Mouse (Mus musculus): Measurements from ENCODE around the gene Hoxd12. TPM values are rescaled to one million over a fixed set of nuclear protein-coding genes. Genes with fewer than 3 reads are reported as not detected.

Hoxd12 gene
- polyA plus RNA-seq, 1 experiment from 2014 or later = not detected

- Histone ChIP-seq H3K4me3 (ENCODE audit: low read length) (peak overlapping the region; percentile 33), H3K4me1 (ENCODE audit: control insufficient read depth, insufficient read depth, low read length) (peaks cover 13% of the 10 kb centered on the region; the same call in 1 of the 2 replicates), H3K36me3 (ENCODE audit: control insufficient read depth, insufficient read depth) (no peaks in the 10 kb centered on the region), H3K9me3 (replicated peaks; ENCODE audit: control insufficient read depth, low read length) (no peaks in the 10 kb centered on the region), H3K27ac (ENCODE audit: low read length) (no peak overlapping the region), H3K9ac (ENCODE audit: low read length) (no peak overlapping the region), H3K4me2 (ENCODE audit: low read depth, low read length) (peak overlapping the region; percentile 51), H3K27me3 (ENCODE audit: control insufficient read depth, insufficient read depth, low read length) (peaks cover 87% of the 10 kb centered on the region)
- no peak for ATAC-seq (replicated peaks; ENCODE audit: extremely low read depth, insufficient read depth, low FRiP score)
- WGBS = 2% methylated on average over 14 of the region's 14 CpGs
Observed at GRCm38 (mm10) chr2:74661685-74662084, 13.1 kb upstream of the Hoxd12 start.

- H3K4me1 ChIP-seq (ENCODE audit: control insufficient read depth, insufficient read depth, low read length) = peaks cover 15% of the 10 kb centered on the region; the same call in 1 of the 2 replicates
- no peak overlapping the region for H3K9ac ChIP-seq (ENCODE audit: low read length)
- H3K4me3 ChIP-seq (ENCODE audit: low read length) = no peak overlapping the region
- H3K4me2 ChIP-seq (ENCODE audit: low read depth, low read length) = no peak overlapping the region
- no peaks in the 10 kb centered on the region for H3K9me3 ChIP-seq (replicated peaks; ENCODE audit: control insufficient read depth, low read length)
- H3K27me3 ChIP-seq (ENCODE audit: control insufficient read depth, insufficient read depth, low read length) = peaks cover 92% of the 10 kb centered on the region
- H3K36me3 ChIP-seq (ENCODE audit: control insufficient read depth, insufficient read depth) = no peaks in the 10 kb centered on the region
- ATAC-seq (replicated peaks; ENCODE audit: extremely low read depth, insufficient read depth, low FRiP score) = no peak
- WGBS = 5% methylated on average over 18 of the region's 18 CpGs
- H3K27ac ChIP-seq (ENCODE audit: low read length) = no peak overlapping the region
Observed at GRCm38 (mm10) chr2:74663291-74663925, 11.4 kb upstream of the Hoxd12 start.

- Histone ChIP-seq H3K36me3 (ENCODE audit: control insufficient read depth, insufficient read depth) (no peaks in the 10 kb centered on the region), H3K4me3 (ENCODE audit: low read length) (no peak overlapping the region), H3K27ac (ENCODE audit: low read length) (no peak overlapping the region), H3K9me3 (replicated peaks; ENCODE audit: control insufficient read depth, low read length) (no peaks in the 10 kb centered on the region), H3K4me2 (ENCODE audit: low read depth, low read length) (no peak overlapping the region), H3K9ac (ENCODE audit: low read length) (no peak overlapping the region), H3K27me3 (ENCODE audit: control insufficient read depth, insufficient read depth, low read length) (peaks cover 93% of the 10 kb centered on the region), H3K4me1 (ENCODE audit: control insufficient read depth, insufficient read depth, low read length) (peaks cover 14% of the 10 kb centered on the region; the same call in 1 of the 2 replicates)
- no peak for ATAC-seq (replicated peaks; ENCODE audit: extremely low read depth, insufficient read depth, low FRiP score)
- WGBS = 3% methylated on average over 7 of the region's 7 CpGs
Observed at GRCm38 (mm10) chr2:74666411-74666810, 8.4 kb upstream of the Hoxd12 start.

GRCm38 (mm10) chr2:74667191-74667841 is 7.5 kb upstream of the Hoxd12 start:
- whole genome bisulfite sequencing = 4% methylated on average over 36 of the region's 36 CpGs
- Histone ChIP-seq H3K4me3 (ENCODE audit: low read length) (no peak overlapping the region; the same call in 1 of the 2 replicates), H3K9ac (ENCODE audit: low read length) (no peak overlapping the region), H3K27me3 (ENCODE audit: control insufficient read depth, insufficient read depth, low read length) (peaks cover 93% of the 10 kb centered on the region), H3K4me2 (ENCODE audit: low read depth, low read length) (no peak overlapping the region), H3K36me3 (ENCODE audit: control insufficient read depth, insufficient read depth) (no peaks in the 10 kb centered on the region), H3K9me3 (replicated peaks; ENCODE audit: control insufficient read depth, low read length) (no peaks in the 10 kb centered on the region), H3K27ac (ENCODE audit: low read length) (no peak overlapping the region), H3K4me1 (ENCODE audit: control insufficient read depth, insufficient read depth, low read length) (peaks cover 10% of the 10 kb centered on the region; the same call in 1 of the 2 replicates)
- no peak for ATAC-seq (replicated peaks; ENCODE audit: extremely low read depth, insufficient read depth, low FRiP score)

GRCm38 (mm10) chr2:74667842-74668357 is 6.9 kb upstream of the Hoxd12 start, which contains the start of gene Hoxd13:
Hoxd13 (plus strand) TSS chr2:74668310.
- WGBS = 1% methylated on average over 37 of the region's 51 CpGs
- Histone ChIP-seq H3K4me1 (ENCODE audit: control insufficient read depth, insufficient read depth, low read length) (peaks cover 14% of the 10 kb centered on the region), H3K9me3 (replicated peaks; ENCODE audit: control insufficient read depth, low read length) (no peaks in the 10 kb centered on the region), H3K9ac (ENCODE audit: low read length) (no peak within 1 kb of the TSS), H3K4me2 (ENCODE audit: low read depth, low read length) (peak within 1 kb of the TSS; percentile 73), H3K4me3 (ENCODE audit: low read length) (peak within 1 kb of the TSS; percentile 51), H3K36me3 (ENCODE audit: control insufficient read depth, insufficient read depth) (no peaks in the 10 kb centered on the region), H3K27me3 (ENCODE audit: control insufficient read depth, insufficient read depth, low read length) (peaks cover 93% of the 10 kb centered on the region), H3K27ac (ENCODE audit: low read length) (no peak within 1 kb of the TSS)
- peak; percentile 33 for ATAC-seq (replicated peaks; ENCODE audit: extremely low read depth, insufficient read depth, low FRiP score)

GRCm38 (mm10) chr2:74668370-74669229 is 6.2 kb upstream of the Hoxd12 start:
- WGBS = 1% methylated on average over 62 of the region's 74 CpGs
- 0 out of 2 replicates have a peak, but pooled peaks have one; percentile 24 for ATAC-seq (replicated peaks; ENCODE audit: extremely low read depth, insufficient read depth, low FRiP score)

GRCm38 (mm10) chr2:74669230-74669578 is 5.6 kb upstream of the Hoxd12 start:
- H3K9me3 ChIP-seq (replicated peaks; ENCODE audit: control insufficient read depth, low read length) = no peaks in the 10 kb centered on the region
- no peak for ATAC-seq (replicated peaks; ENCODE audit: extremely low read depth, insufficient read depth, low FRiP score)
- H3K36me3 ChIP-seq (ENCODE audit: control insufficient read depth, insufficient read depth) = no peaks in the 10 kb centered on the region
- H3K9ac ChIP-seq (ENCODE audit: low read length) = no peak overlapping the region
- WGBS = 5% methylated on average over 3 of the region's 3 CpGs
- peaks cover 14% of the 10 kb centered on the region for H3K4me1 ChIP-seq (ENCODE audit: control insufficient read depth, insufficient read depth, low read length)
- H3K27ac ChIP-seq (ENCODE audit: low read length) = no peak overlapping the region
- no peak overlapping the region for H3K4me2 ChIP-seq (ENCODE audit: low read depth, low read length)
- H3K4me3 ChIP-seq (ENCODE audit: low read length) = no peak overlapping the region
- peaks cover 93% of the 10 kb centered on the region for H3K27me3 ChIP-seq (ENCODE audit: control insufficient read depth, insufficient read depth, low read length)

More at GRCm38 (mm10) chr2:74668370-74669229, 6.2 kb upstream of the Hoxd12 start:
- H3K9me3 ChIP-seq (replicated peaks; ENCODE audit: control insufficient read depth, low read length) = no peaks in the 10 kb centered on the region
- H3K4me2 ChIP-seq (ENCODE audit: low read depth, low read length) = peak overlapping the region; percentile 73
- no peak overlapping the region for H3K27ac ChIP-seq (ENCODE audit: low read length)
- no peaks in the 10 kb centered on the region for H3K36me3 ChIP-seq (ENCODE audit: control insufficient read depth, insufficient read depth)
- peaks cover 93% of the 10 kb centered on the region for H3K27me3 ChIP-seq (ENCODE audit: control insufficient read depth, insufficient read depth, low read length)
- no peak overlapping the region for H3K9ac ChIP-seq (ENCODE audit: low read length)
- peak overlapping the region; percentile 51 for H3K4me3 ChIP-seq (ENCODE audit: low read length)
- peaks cover 14% of the 10 kb centered on the region for H3K4me1 ChIP-seq (ENCODE audit: control insufficient read depth, insufficient read depth, low read length)

GRCm38 (mm10) chr2:74669650-74670235 is 5.1 kb upstream of the Hoxd12 start:
- H3K27me3 ChIP-seq (ENCODE audit: control insufficient read depth, insufficient read depth, low read length) = peaks cover 93% of the 10 kb centered on the region
- ATAC-seq (replicated peaks; ENCODE audit: extremely low read depth, insufficient read depth, low FRiP score) = no peak
- WGBS = 3% methylated on average over 14 of the region's 14 CpGs

More at GRCm38 (mm10) chr2:74669650-74670235, 5.1 kb upstream of the Hoxd12 start:
- no peaks in the 10 kb centered on the region for H3K9me3 ChIP-seq (replicated peaks; ENCODE audit: control insufficient read depth, low read length)
- peaks cover 14% of the 10 kb centered on the region for H3K4me1 ChIP-seq (ENCODE audit: control insufficient read depth, insufficient read depth, low read length)
- no peak overlapping the region for H3K4me3 ChIP-seq (ENCODE audit: low read length)
- no peaks in the 10 kb centered on the region for H3K36me3 ChIP-seq (ENCODE audit: control insufficient read depth, insufficient read depth)
- no peak overlapping the region for H3K27ac ChIP-seq (ENCODE audit: low read length)
- no peak overlapping the region for H3K9ac ChIP-seq (ENCODE audit: low read length)
- no peak overlapping the region for H3K4me2 ChIP-seq (ENCODE audit: low read depth, low read length)
